Mouse (Mus musculus) lung, postnatal 0 days (tissue): ENCODE data around the gene Usp20. TPM values are rescaled to one million over a fixed set of nuclear protein-coding genes. Genes with fewer than 3 reads are reported as not detected.

Source experiments
- ATAC-seq: fragments of 200-750 bp; cut with Nextera tagmentation; 2 replicates; pipeline ENCODE4 v1.8.0; 2017; ENCODE audit warnings: moderate library complexity
- DNase-seq: peaks from one replicate; pipeline ENCODE4 v3.0.0-alpha.2; 2016; ENCODE audit warnings: low spot score
- H3K27ac ChIP-seq: fragments of 300-500 bp; sonication (generic); 2 replicates; pipeline ENCODE4 v1.5.1; 2014; ENCODE audit warnings: antibody characterized with exemption, mild to moderate bottlenecking, low read length, mixed read lengths
- H3K27me3 ChIP-seq: fragments of 300-500 bp; sonication (generic); replicated peaks from 2 replicates; pipeline ENCODE4 v1.6.1; 2014; ENCODE audit warnings: low read length, mixed read lengths; ENCODE audit not compliant: insufficient read depth
- H3K36me3 ChIP-seq: fragments of 300-500 bp; sonication (generic); 2 replicates; pipeline ENCODE4 v1.6.1; 2014; ENCODE audit warnings: low read length, mixed read lengths; ENCODE audit not compliant: insufficient read depth
- H3K4me1 ChIP-seq: fragments of 300-500 bp; sonication (generic); 2 replicates; pipeline ENCODE4 v1.6.1; 2014; ENCODE audit warnings: antibody characterized with exemption, low read depth, low read length, mixed read lengths; ENCODE audit not compliant: insufficient read depth
- H3K4me2 ChIP-seq: fragments of 300-500 bp; sonication (generic); replicated peaks from 2 replicates; pipeline ENCODE4 v1.6.1; 2014; ENCODE audit warnings: low read depth, mild to moderate bottlenecking, low read length, moderate library complexity, mixed read lengths
- H3K4me3 ChIP-seq: fragments of 300-500 bp; sonication (generic); 2 replicates; pipeline ENCODE4 v1.5.1; 2014; ENCODE audit warnings: low read depth, low read length
- H3K9ac ChIP-seq: fragments of 300-500 bp; sonication (generic); replicated peaks from 2 replicates; pipeline ENCODE4 v1.6.1; 2014; ENCODE audit warnings: low read depth, mild to moderate bottlenecking
- H3K9me3 ChIP-seq: fragments of 300-500 bp; sonication (generic); 2 replicates; pipeline ENCODE4 v1.6.1; 2016; ENCODE audit warnings: low read length, mixed read lengths
- CTCF ChIP-seq: IDR thresholded peaks from 2 replicates; pipeline ENCODE4 v1.5.1; 2016; ENCODE audit warnings: antibody characterized with exemption, mild to moderate bottlenecking
- EP300 ChIP-seq: IDR thresholded peaks from 2 replicates; pipeline ENCODE4 v1.6.1; 2016; ENCODE audit warnings: antibody characterized with exemption, mild to moderate bottlenecking, control low read depth
- WGBS: fragments of 180-500 bp; shearing (Covaris S2); extraction: QIAGEN DNeasy Blood & Tissue Kit; methylation state at CpG from one replicate; pipeline ENCODE4 v1.1.7; 2014; 5-methylcytosine and 5-hydroxymethylcytosine counted together
- polyA plus RNA-seq: library from polyadenylated mRNA; unstranded; fragments of >200 nt; fragmentation: Nextera tagmentation; extraction: Ambion mirVana; gene quantifications from 2 replicates; pipeline ENCODE4 v1.2.1, GENCODE M21; 2015

Gene Usp20
- polyA plus RNA-seq, 1 experiment from 2014 or later, result 8.4 TPM

- 63% methylated on average over 11 of the region's 11 CpGs for WGBS
- ATAC-seq, result no peak
- no peak for DNase-seq
- Histone ChIP-seq H3K9me3 (no peaks in the 10 kb centered on the region), H3K4me1 (no peaks in the 10 kb centered on the region), H3K9ac (no peak overlapping the region), H3K27ac (no peak overlapping the region), H3K4me3 (no peak overlapping the region), H3K27me3 (no peaks in the 10 kb centered on the region), H3K36me3 (peaks cover 5% of the 10 kb centered on the region; the same call in 1 of the 2 replicates), H3K4me2 (no peak overlapping the region)
- TF ChIP-seq CTCF, result no peak
- TF ChIP-seq EP300, result no peak
Observed at GRCm38 (mm10) chr2:30995432-30995996, 13.4 kb downstream of the Usp20 start.

- TF ChIP-seq EP300, result no peak
- no peak for TF ChIP-seq CTCF
- no peaks in the 10 kb centered on the region for H3K27me3 ChIP-seq
- H3K9ac ChIP-seq, result no peak overlapping the region
- no peaks in the 10 kb centered on the region for H3K9me3 ChIP-seq
- 77% methylated on average over 7 of the region's 8 CpGs for WGBS
- ATAC-seq (no peak), DNase-seq (no peak)
- peaks cover 5% of the 10 kb centered on the region; the same call in 1 of the 2 replicates for H3K36me3 ChIP-seq
- no peak overlapping the region for H3K27ac ChIP-seq
- no peak overlapping the region for H3K4me2 ChIP-seq
- H3K4me1 ChIP-seq, result no peaks in the 10 kb centered on the region
- no peak overlapping the region for H3K4me3 ChIP-seq
Observed at GRCm38 (mm10) chr2:30998443-30999260, 16.6 kb downstream of the Usp20 start.

- Histone ChIP-seq H3K4me3 (no peak overlapping the region), H3K27ac (no peak overlapping the region), H3K4me2 (no peak overlapping the region), H3K27me3 (no peaks in the 10 kb centered on the region), H3K4me1 (no peaks in the 10 kb centered on the region), H3K9me3 (no peaks in the 10 kb centered on the region), H3K36me3 (peaks cover 5% of the 10 kb centered on the region), H3K9ac (no peak overlapping the region)
- no peak for ATAC-seq
- TF ChIP-seq EP300, result no peak
- TF ChIP-seq CTCF, result no peak
- 89% methylated on average over 10 of the region's 10 CpGs for WGBS
- no peak for DNase-seq
Observed at GRCm38 (mm10) chr2:31002857-31003256, 20.8 kb downstream of the Usp20 start.

GRCm38 (mm10) chr2:31005453-31005852 is 23.4 kb downstream of the Usp20 start:
- H3K27me3 ChIP-seq, result no peaks in the 10 kb centered on the region
- 54% methylated on average over 2 of the region's 2 CpGs for WGBS
- no peak overlapping the region for H3K4me3 ChIP-seq
- H3K9me3 ChIP-seq, result no peaks in the 10 kb centered on the region
- H3K27ac ChIP-seq, result no peak overlapping the region
- ATAC-seq, result no peak
- no peaks in the 10 kb centered on the region for H3K4me1 ChIP-seq
- DNase-seq, result no peak
- TF ChIP-seq CTCF, result no peak
- TF ChIP-seq EP300, result no peak
- no peaks in the 10 kb centered on the region; the same call in 1 of the 2 replicates for H3K36me3 ChIP-seq
- H3K9ac ChIP-seq, result no peak overlapping the region
- no peak overlapping the region for H3K4me2 ChIP-seq

DNA sequence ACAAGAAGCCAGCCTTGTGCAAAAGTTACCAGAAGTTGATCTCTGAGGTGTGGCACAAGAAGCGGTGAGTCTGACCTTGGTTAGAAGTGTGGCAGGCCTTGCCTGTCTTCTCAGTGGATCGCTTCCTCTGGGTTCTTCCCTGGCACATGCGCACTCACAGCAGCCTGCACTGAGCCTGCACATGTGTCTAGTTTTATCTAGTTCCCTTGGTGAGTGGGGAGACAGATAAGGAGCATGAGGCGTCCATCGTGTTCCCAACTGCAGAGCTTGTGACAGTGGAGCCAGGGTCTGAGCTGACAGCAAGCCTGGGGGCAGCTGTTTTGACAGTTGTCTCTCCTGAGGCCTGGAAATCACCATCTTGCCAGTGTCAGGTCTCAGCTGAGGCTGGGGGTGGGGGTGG is 24.4 kb downstream of the Usp20 start:
- Histone ChIP-seq H3K27ac (no peak overlapping the region), H3K36me3 (peaks cover 2% of the 10 kb centered on the region; the same call in 1 of the 2 replicates), H3K9ac (no peak overlapping the region), H3K4me3 (no peak overlapping the region), H3K4me1 (no peaks in the 10 kb centered on the region), H3K4me2 (no peak overlapping the region), H3K27me3 (no peaks in the 10 kb centered on the region), H3K9me3 (no peaks in the 10 kb centered on the region)
- WGBS, result 59% methylated on average over 5 of the region's 5 CpGs
- TF ChIP-seq EP300, result no peak
- no peak for TF ChIP-seq CTCF
- DNase-seq (no peak), ATAC-seq (no peak)

DNA sequence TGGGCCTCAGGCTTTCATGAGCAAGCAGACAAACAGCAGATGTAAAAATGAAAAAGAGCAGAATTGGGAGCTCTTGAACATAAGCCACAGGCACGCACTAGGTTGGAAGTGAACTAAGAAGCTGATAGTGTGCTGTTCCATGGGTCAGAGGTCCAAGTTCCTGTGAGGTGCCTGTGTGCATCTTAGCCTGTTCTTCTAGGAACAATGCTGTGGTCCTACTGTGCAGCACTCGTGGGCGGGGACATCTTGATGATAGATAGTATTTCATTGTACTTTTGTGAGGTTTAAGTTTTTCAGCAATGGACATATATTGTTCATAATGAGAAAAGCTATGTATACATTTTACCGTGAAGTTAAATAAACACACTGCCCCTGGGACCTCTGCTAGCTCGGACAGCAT is 25.1 kb downstream of the Usp20 start:
- WGBS, result 60% methylated on average over 5 of the region's 5 CpGs
- ATAC-seq (no peak), DNase-seq (no peak)
- no peak overlapping the region for H3K4me3 ChIP-seq
- H3K4me1 ChIP-seq, result no peaks in the 10 kb centered on the region
- no peak overlapping the region for H3K4me2 ChIP-seq
- H3K27ac ChIP-seq, result no peak overlapping the region
- no peaks in the 10 kb centered on the region for H3K9me3 ChIP-seq
- H3K9ac ChIP-seq, result no peak overlapping the region
- no peaks in the 10 kb centered on the region for H3K27me3 ChIP-seq
- TF ChIP-seq CTCF (no peak), EP300 (no peak)
- peaks cover 5% of the 10 kb centered on the region; the same call in 1 of the 2 replicates for H3K36me3 ChIP-seq
